Mouse (Mus musculus): ENCODE measurements around the gene AL607142.1.

DNA sequence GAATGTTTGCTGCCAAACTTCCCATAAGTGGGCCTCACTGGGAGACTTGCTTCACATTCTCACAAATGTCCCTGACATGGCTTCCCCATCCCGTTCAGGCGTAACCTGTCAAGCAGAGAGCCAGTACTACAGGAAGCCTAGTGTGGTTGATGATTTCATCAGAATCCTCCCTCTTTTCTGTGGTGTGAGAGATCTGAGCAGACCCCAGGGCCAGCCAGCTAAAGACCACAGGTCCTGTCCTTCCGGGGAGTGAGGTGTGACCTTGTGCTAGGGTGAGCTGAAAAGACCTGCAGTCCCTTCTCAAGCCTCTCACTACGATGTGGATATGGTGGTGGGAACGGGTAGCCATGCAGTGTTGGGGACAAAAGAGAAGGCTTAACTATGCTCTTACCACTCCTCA, 17.7 kb downstream of the AL607142.1 start:
- TF ChIP-seq EP300 (IDR thresholded peaks at IDR 0.05; ENCODE audit: insufficient read depth, low read depth, low read length) = no peak
- TF ChIP-seq CTCF (IDR thresholded peaks at IDR 0.05) = no peak

Data from heart, adult 2 months (tissue).